Mouse (Mus musculus): Measurements from ENCODE around the gene Rbm4b.

The Rbm4b gene

GRCm38 (mm10) chr19:4756193-4756911 is at the start of gene Rbm4b:
TSS of gene Rbm4b (plus strand) at chr19:4756497.
- peak; percentile 95 for DNase-seq (ENCODE audit: low spot score)

- DNase-seq (ENCODE audit: low spot score), result no peak
Measured at GRCm38 (mm10) chr19:4708765-4709164, 47.5 kb upstream of the Rbm4b start.

- DNase-seq (ENCODE audit: low spot score), result no peak
Measured at GRCm38 (mm10) chr19:4711098-4711600, 45.1 kb upstream of the Rbm4b start, which contains the start of gene Sptbn2. TSS of gene Sptbn2 (plus strand) at chr19:4711167.

- no peak for DNase-seq (ENCODE audit: low spot score)
Measured at GRCm38 (mm10) chr19:4711601-4712155, 44.6 kb upstream of the Rbm4b start.

GRCm38 (mm10) chr19:4712156-4712780 is 44.0 kb upstream of the Rbm4b start:
- DNase-seq (ENCODE audit: low spot score), result no peak

GRCm38 (mm10) chr19:4712781-4713526 is 43.3 kb upstream of the Rbm4b start:
- DNase-seq (ENCODE audit: low spot score), result no peak

GRCm38 (mm10) chr19:4713886-4714285 is 42.4 kb upstream of the Rbm4b start:
- no peak for DNase-seq (ENCODE audit: low spot score)

- no peak for DNase-seq (ENCODE audit: low spot score)
Measured at GRCm38 (mm10) chr19:4716756-4717155, 39.5 kb upstream of the Rbm4b start.

- DNase-seq (ENCODE audit: low spot score), result no peak
Measured at GRCm38 (mm10) chr19:4717281-4717680, 39.0 kb upstream of the Rbm4b start.

- no peak for DNase-seq (ENCODE audit: low spot score)
Measured at GRCm38 (mm10) chr19:4718716-4719115, 37.6 kb upstream of the Rbm4b start.

GRCm38 (mm10) chr19:4719351-4719764 is 36.9 kb upstream of the Rbm4b start:
- DNase-seq (ENCODE audit: low spot score), result no peak

GRCm38 (mm10) chr19:4720112-4720511 is 36.2 kb upstream of the Rbm4b start:
- no peak for DNase-seq (ENCODE audit: low spot score)

- DNase-seq (ENCODE audit: low spot score), result no peak
Measured at GRCm38 (mm10) chr19:4720671-4721244, 35.5 kb upstream of the Rbm4b start.

- no peak for DNase-seq (ENCODE audit: low spot score)
Measured at GRCm38 (mm10) chr19:4729186-4729585, 27.1 kb upstream of the Rbm4b start.

- no peak for DNase-seq (ENCODE audit: low spot score)
Measured at GRCm38 (mm10) chr19:4733052-4733451, 23.2 kb upstream of the Rbm4b start.

GRCm38 (mm10) chr19:4737866-4738265 is 18.4 kb upstream of the Rbm4b start:
- DNase-seq (ENCODE audit: low spot score), result no peak

GRCm38 (mm10) chr19:4739053-4739452 is 17.2 kb upstream of the Rbm4b start:
- DNase-seq (ENCODE audit: low spot score), result no peak

- DNase-seq (ENCODE audit: low spot score), result no peak
Measured at GRCm38 (mm10) chr19:4739762-4740161, 16.5 kb upstream of the Rbm4b start.

- DNase-seq (ENCODE audit: low spot score), result no peak
Measured at GRCm38 (mm10) chr19:4741482-4741881, 14.8 kb upstream of the Rbm4b start.

- DNase-seq (ENCODE audit: low spot score), result no peak
Measured at GRCm38 (mm10) chr19:4742229-4742628, 14.1 kb upstream of the Rbm4b start.

- no peak for DNase-seq (ENCODE audit: low spot score)
Measured at GRCm38 (mm10) chr19:4743524-4743923, 12.8 kb upstream of the Rbm4b start.

GRCm38 (mm10) chr19:4744026-4744425 is 12.3 kb upstream of the Rbm4b start:
- no peak for DNase-seq (ENCODE audit: low spot score)

Measured in yolk sac, embryonic 10.5 days (tissue).